Mouse (Mus musculus) cerebellum, postnatal 25 days (tissue): Measurements from ENCODE around the gene Dscaml1.

Experiments
- DNase-seq, 2 experiments: peaks; one replicate each; pipeline ENCODE4 v3.0.0; 2021; ENCODE audit warnings: mixed read lengths in 2 of 2

Gene Dscaml1

GRCm38 (mm10) chr9:45638184-45638917 lies 211.9 kb downstream of the Dscaml1 start:
- no peak for DNase-seq

- no peak for DNase-seq
Observed at GRCm38 (mm10) chr9:45644833-45645388, 218.5 kb downstream of the Dscaml1 start.

GRCm38 (mm10) chr9:45645526-45645925 lies 219.1 kb downstream of the Dscaml1 start:
- no peak for DNase-seq

GRCm38 (mm10) chr9:45651078-45651809 lies 224.8 kb downstream of the Dscaml1 start:
- no peak for DNase-seq

- DNase-seq = no peak
Observed at GRCm38 (mm10) chr9:45651810-45652177, 225.4 kb downstream of the Dscaml1 start.

- DNase-seq = no peak
Observed at GRCm38 (mm10) chr9:45657172-45658062, 231.0 kb downstream of the Dscaml1 start.

GRCm38 (mm10) chr9:45660191-45660590 lies 233.8 kb downstream of the Dscaml1 start:
- DNase-seq = no peak

GRCm38 (mm10) chr9:45662471-45662870 lies 236.0 kb downstream of the Dscaml1 start:
- DNase-seq = no peak

- DNase-seq = peak in 1 of 2 experiments; percentile 32
Observed at GRCm38 (mm10) chr9:45663386-45664315, 237.2 kb downstream of the Dscaml1 start.

GRCm38 (mm10) chr9:45664326-45664725 lies 237.9 kb downstream of the Dscaml1 start:
- peak; percentile 47 to 62 for DNase-seq

- DNase-seq = peak; percentile 37 to 38
Observed at GRCm38 (mm10) chr9:45664871-45665394, 238.5 kb downstream of the Dscaml1 start.

- no peak for DNase-seq
Observed at GRCm38 (mm10) chr9:45675931-45676330, 249.5 kb downstream of the Dscaml1 start.

- no peak for DNase-seq
Observed at GRCm38 (mm10) chr9:45676578-45676977, 250.2 kb downstream of the Dscaml1 start.

- DNase-seq = no peak
Observed at GRCm38 (mm10) chr9:45677236-45677781, 250.9 kb downstream of the Dscaml1 start.

- no peak for DNase-seq
Observed at GRCm38 (mm10) chr9:45677952-45678663, 251.7 kb downstream of the Dscaml1 start.

GRCm38 (mm10) chr9:45678664-45679026 lies 252.2 kb downstream of the Dscaml1 start:
- DNase-seq = no peak

GRCm38 (mm10) chr9:45682461-45682998 lies 256.1 kb downstream of the Dscaml1 start:
- no peak for DNase-seq

- peak; percentile 34 to 51 for DNase-seq
Observed at GRCm38 (mm10) chr9:45693424-45694237, 267.2 kb downstream of the Dscaml1 start.

- peak; percentile 30 to 40 for DNase-seq
Observed at GRCm38 (mm10) chr9:45694256-45694655, 267.8 kb downstream of the Dscaml1 start.
